Mouse (Mus musculus): ENCODE results near the gene Pak1. TPM values are rescaled to one million over a fixed set of nuclear protein-coding genes. Genes with fewer than 3 reads are reported as not detected.

Pak1 gene
- polyA plus RNA-seq, 1 experiment: 412 TPM

DNA sequence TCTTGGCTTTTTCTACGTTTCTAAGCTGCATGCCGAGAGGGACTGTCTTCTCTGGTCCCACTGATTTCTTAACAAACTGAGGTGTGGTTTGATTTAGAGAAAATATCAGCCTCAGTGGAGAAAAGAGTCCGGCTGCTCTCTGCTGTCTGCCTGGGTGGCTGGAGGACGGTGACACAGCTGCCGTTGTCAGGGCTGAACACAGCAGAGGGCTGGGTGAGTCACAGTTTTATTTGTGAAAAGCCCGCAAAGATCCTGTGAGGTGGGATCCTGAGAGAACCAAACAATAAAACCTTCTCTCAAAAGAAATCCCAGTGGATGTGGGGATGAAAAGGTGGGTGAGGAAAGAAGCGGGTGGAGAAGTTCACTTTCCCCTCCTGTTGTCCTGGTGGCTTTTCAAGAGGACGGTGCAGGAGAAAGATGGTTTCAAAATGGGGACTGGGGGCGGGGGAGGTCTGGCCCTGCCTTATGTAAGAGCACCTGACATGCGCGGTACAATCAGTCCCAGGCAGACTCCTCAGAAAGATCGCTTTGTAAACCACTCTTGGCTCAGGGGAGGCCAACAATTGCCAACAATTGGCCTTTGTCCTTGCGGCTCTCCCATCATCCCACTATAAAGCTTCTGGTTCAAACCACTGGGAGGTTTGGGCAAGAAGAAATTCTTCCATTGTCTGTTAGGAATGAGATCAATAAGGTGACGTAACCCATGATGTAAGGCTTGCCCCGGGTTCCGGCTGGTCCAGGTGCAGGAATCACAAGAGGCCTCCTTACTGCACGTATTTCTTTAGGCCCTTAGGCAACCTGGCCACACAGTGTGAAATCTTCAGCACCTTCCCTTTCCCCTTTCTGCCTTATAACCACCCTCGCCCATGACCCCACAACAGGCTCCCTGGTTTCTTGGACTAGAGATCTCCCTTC, 31.1 kb upstream of the Pak1 start:
- peak overlapping the region; percentile 53 for H3K27ac ChIP-seq (ENCODE audit: insufficient read depth, low read length)
- TF ChIP-seq POLR2A (IDR thresholded peaks at IDR 0.05; ENCODE audit: extremely low read depth, insufficient read depth, low read length) (no peak), CTCF (IDR thresholded peaks at IDR 0.05; ENCODE audit: extremely low read depth, insufficient read depth, low read length) (no peak)
- H3K4me1 ChIP-seq (ENCODE audit: control insufficient read depth, insufficient read depth, low read length): peaks cover 3% of the 10 kb centered on the region; the same call in 1 of the 2 replicates
- H3K4me3 ChIP-seq (ENCODE audit: insufficient read depth, low read length): no peak overlapping the region

DNA sequence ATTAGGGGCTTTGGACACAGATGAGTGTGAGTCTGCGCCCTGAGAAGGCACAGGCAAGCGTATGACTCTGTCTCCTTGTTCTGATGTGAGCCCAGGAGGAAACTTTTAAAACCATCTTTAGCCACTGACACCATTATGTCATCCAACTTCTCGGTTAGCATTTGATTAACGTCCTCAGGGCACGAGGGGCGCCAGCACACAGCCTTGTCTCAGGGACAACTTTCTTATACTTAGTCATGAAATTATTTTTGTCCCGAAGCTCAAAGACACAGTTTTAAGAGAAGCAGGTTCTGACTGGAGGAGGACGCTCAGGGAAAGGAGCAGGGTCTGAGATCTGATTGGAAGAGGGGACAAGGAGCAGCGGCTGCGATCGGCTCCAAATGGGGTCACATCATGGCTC, 23.8 kb upstream of the Pak1 start:
- H3K4me3 ChIP-seq (ENCODE audit: insufficient read depth, low read length): no peak overlapping the region
- TF ChIP-seq POLR2A (IDR thresholded peaks at IDR 0.05; ENCODE audit: extremely low read depth, insufficient read depth, low read length) (no peak), CTCF (IDR thresholded peaks at IDR 0.05; ENCODE audit: extremely low read depth, insufficient read depth, low read length) (no peak)
- H3K4me1 ChIP-seq (ENCODE audit: control insufficient read depth, insufficient read depth, low read length): peaks cover 10% of the 10 kb centered on the region
- H3K27ac ChIP-seq (ENCODE audit: insufficient read depth, low read length): no peak overlapping the region

GRCm38 (mm10) chr7:97765181-97765962, 23.0 kb upstream of the Pak1 start:
- Histone ChIP-seq H3K4me1 (ENCODE audit: control insufficient read depth, insufficient read depth, low read length) (peaks cover 10% of the 10 kb centered on the region), H3K27ac (ENCODE audit: insufficient read depth, low read length) (peak overlapping the region; percentile 19; the same call in 1 of the 2 replicates), H3K4me3 (ENCODE audit: insufficient read depth, low read length) (no peak overlapping the region)
- TF ChIP-seq POLR2A (IDR thresholded peaks at IDR 0.05; ENCODE audit: extremely low read depth, insufficient read depth, low read length) (no peak), CTCF (IDR thresholded peaks at IDR 0.05; ENCODE audit: extremely low read depth, insufficient read depth, low read length) (no peak)

GRCm38 (mm10) chr7:97765963-97766347, 22.4 kb upstream of the Pak1 start:
- Histone ChIP-seq H3K4me3 (ENCODE audit: insufficient read depth, low read length) (no peak overlapping the region), H3K4me1 (ENCODE audit: control insufficient read depth, insufficient read depth, low read length) (peaks cover 10% of the 10 kb centered on the region), H3K27ac (ENCODE audit: insufficient read depth, low read length) (peak overlapping the region; percentile 28; the same call in 1 of the 2 replicates)
- no peak for TF ChIP-seq CTCF (IDR thresholded peaks at IDR 0.05; ENCODE audit: extremely low read depth, insufficient read depth, low read length)
- TF ChIP-seq POLR2A (IDR thresholded peaks at IDR 0.05; ENCODE audit: extremely low read depth, insufficient read depth, low read length): no peak

GRCm38 (mm10) chr7:97766406-97767166, 21.8 kb upstream of the Pak1 start:
- Histone ChIP-seq H3K27ac (ENCODE audit: insufficient read depth, low read length) (peak overlapping the region; percentile 28; the same call in 1 of the 2 replicates), H3K4me1 (ENCODE audit: control insufficient read depth, insufficient read depth, low read length) (peaks cover 10% of the 10 kb centered on the region), H3K4me3 (ENCODE audit: insufficient read depth, low read length) (no peak overlapping the region)
- no peak for TF ChIP-seq CTCF (IDR thresholded peaks at IDR 0.05; ENCODE audit: extremely low read depth, insufficient read depth, low read length)
- no peak for TF ChIP-seq POLR2A (IDR thresholded peaks at IDR 0.05; ENCODE audit: extremely low read depth, insufficient read depth, low read length)

- peaks cover 10% of the 10 kb centered on the region for H3K4me1 ChIP-seq (ENCODE audit: control insufficient read depth, insufficient read depth, low read length)
- no peak overlapping the region for H3K27ac ChIP-seq (ENCODE audit: insufficient read depth, low read length)
- no peak overlapping the region for H3K4me3 ChIP-seq (ENCODE audit: insufficient read depth, low read length)
- TF ChIP-seq POLR2A (IDR thresholded peaks at IDR 0.05; ENCODE audit: extremely low read depth, insufficient read depth, low read length): no peak
- TF ChIP-seq CTCF (IDR thresholded peaks at IDR 0.05; ENCODE audit: extremely low read depth, insufficient read depth, low read length): no peak
Measured at GRCm38 (mm10) chr7:97767841-97768240, 20.5 kb upstream of the Pak1 start.

DNA sequence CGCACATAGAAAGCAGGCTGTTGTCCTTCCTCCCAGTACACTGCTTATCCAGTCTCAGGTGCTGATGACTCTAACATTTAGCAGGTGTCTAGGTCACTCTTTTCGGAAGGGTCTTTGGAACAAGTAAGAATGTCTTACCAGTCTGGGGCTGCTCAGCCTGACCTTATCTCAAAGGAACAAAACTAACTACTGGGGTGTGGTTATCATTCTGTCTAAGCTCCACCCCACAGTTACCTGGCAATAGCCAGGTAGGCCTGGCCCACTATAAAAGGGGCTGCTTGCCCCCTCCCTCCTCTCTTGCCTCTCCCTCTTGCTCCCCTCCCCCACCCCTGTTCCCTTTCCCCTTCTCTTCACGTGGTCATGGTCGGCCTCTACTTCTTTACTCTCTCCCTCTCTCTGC, 19.3 kb upstream of the Pak1 start:
- no peak overlapping the region for H3K27ac ChIP-seq (ENCODE audit: insufficient read depth, low read length)
- TF ChIP-seq POLR2A (IDR thresholded peaks at IDR 0.05; ENCODE audit: extremely low read depth, insufficient read depth, low read length) (no peak), CTCF (IDR thresholded peaks at IDR 0.05; ENCODE audit: extremely low read depth, insufficient read depth, low read length) (no peak)
- H3K4me1 ChIP-seq (ENCODE audit: control insufficient read depth, insufficient read depth, low read length): peaks cover 10% of the 10 kb centered on the region
- H3K4me3 ChIP-seq (ENCODE audit: insufficient read depth, low read length): no peak overlapping the region

- H3K4me3 ChIP-seq (ENCODE audit: insufficient read depth, low read length): no peak overlapping the region
- H3K4me1 ChIP-seq (ENCODE audit: control insufficient read depth, insufficient read depth, low read length): peaks cover 3% of the 10 kb centered on the region; the same call in 1 of the 2 replicates
- no peak overlapping the region for H3K27ac ChIP-seq (ENCODE audit: insufficient read depth, low read length)
- no peak for TF ChIP-seq POLR2A (IDR thresholded peaks at IDR 0.05; ENCODE audit: extremely low read depth, insufficient read depth, low read length)
- TF ChIP-seq CTCF (IDR thresholded peaks at IDR 0.05; ENCODE audit: extremely low read depth, insufficient read depth, low read length): no peak
Measured at GRCm38 (mm10) chr7:97770841-97771620, 17.3 kb upstream of the Pak1 start.

Data from cortical plate, adult 2 months (tissue).